Mouse (Mus musculus) midbrain, embryonic 13.5 days (tissue): ENCODE data around the gene Gm12695. TPM values are rescaled to one million over a fixed set of nuclear protein-coding genes. Genes with fewer than 3 reads are reported as not detected.

ENCODE experiments used
- ATAC-seq: fragments of 200-750 bp; cut with Nextera tagmentation; 2 replicates; pipeline ENCODE4 v1.8.0; 2017; ENCODE audit warnings: mild to moderate bottlenecking, moderate TSS enrichment, moderate library complexity
- H3K27ac ChIP-seq: fragments of 300-500 bp; sonication (generic); 2 replicates; pipeline ENCODE4 v1.5.1; 2015; ENCODE audit warnings: inconsistent platforms, mild to moderate bottlenecking, moderate library complexity
- H3K27me3 ChIP-seq: fragments of 300-500 bp; sonication (generic); 2 replicates; pipeline ENCODE4 v1.6.1; 2015; ENCODE audit warnings: mild to moderate bottlenecking, inconsistent platforms
- H3K36me3 ChIP-seq: fragments of 300-500 bp; sonication (generic); 2 replicates; pipeline ENCODE4 v1.6.1; 2015; ENCODE audit warnings: mild to moderate bottlenecking, inconsistent platforms
- H3K4me1 ChIP-seq: fragments of 300-500 bp; sonication (generic); replicated peaks from 2 replicates; pipeline ENCODE4 v1.6.1; 2015; ENCODE audit warnings: inconsistent platforms
- H3K4me2 ChIP-seq: fragments of 300-500 bp; sonication (generic); replicated peaks from 2 replicates; pipeline ENCODE4 v1.6.1; 2015; ENCODE audit warnings: moderate library complexity, mild to moderate bottlenecking, inconsistent platforms
- H3K4me3 ChIP-seq: fragments of 300-500 bp; sonication (generic); replicated peaks from 2 replicates; pipeline ENCODE4 v1.5.1; 2015; ENCODE audit warnings: mild to moderate bottlenecking, inconsistent platforms
- H3K9ac ChIP-seq: fragments of 300-500 bp; sonication (generic); replicated peaks from 2 replicates; pipeline ENCODE4 v1.6.1; 2015; ENCODE audit warnings: mild to moderate bottlenecking, inconsistent platforms
- H3K9me3 ChIP-seq: fragments of 300-500 bp; sonication (generic); 2 replicates; pipeline ENCODE4 v1.6.1; 2016; ENCODE audit warnings: mild to moderate bottlenecking, inconsistent platforms
- WGBS: fragments of 180-500 bp; shearing (Covaris S2); methylation state at CpG from one replicate; pipeline ENCODE4 v1.1.7; 2015; 5-methylcytosine and 5-hydroxymethylcytosine counted together
- polyA plus RNA-seq: library from polyadenylated mRNA; unstranded; fragments of >200 nt; fragmentation: Nextera tagmentation; extraction: Ambion mirVana; gene quantifications from 2 replicates; pipeline ENCODE4 v1.2.1, GENCODE M21; 2015

The Gm12695 gene
- polyA plus RNA-seq, 1 experiment from 2014 or later = 0.08 TPM

DNA sequence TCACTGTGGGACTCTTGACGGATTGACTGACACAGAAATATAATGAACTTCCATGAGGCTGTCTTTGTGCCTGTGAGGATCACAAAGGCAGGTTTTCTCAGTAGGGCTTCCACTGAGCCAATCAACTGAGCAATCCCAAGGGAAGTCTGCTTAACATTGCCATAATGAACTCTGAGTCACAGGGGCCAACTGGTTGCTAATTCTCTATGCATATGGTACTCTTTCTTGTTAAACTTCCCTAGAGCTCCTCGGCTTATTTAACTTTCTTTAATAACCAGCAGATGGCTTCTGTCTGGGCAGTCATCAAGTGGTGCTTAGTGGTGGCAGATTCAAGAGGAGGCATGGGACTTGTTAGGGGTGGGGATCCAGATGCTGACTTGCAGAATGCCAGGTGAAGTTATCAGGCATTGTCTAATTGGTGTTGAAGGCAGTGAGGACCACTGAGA is 97.6 kb downstream of the Gm12695 start:
- Histone ChIP-seq H3K9me3 (no peaks in the 10 kb centered on the region), H3K4me1 (no peaks in the 10 kb centered on the region), H3K4me2 (no peak overlapping the region), H3K4me3 (no peak overlapping the region), H3K36me3 (no peaks in the 10 kb centered on the region), H3K9ac (no peak overlapping the region), H3K27ac (no peak overlapping the region), H3K27me3 (no peaks in the 10 kb centered on the region)
- 27% methylated on average over 2 of the region's 2 CpGs for WGBS
- ATAC-seq = peak; percentile 84

DNA sequence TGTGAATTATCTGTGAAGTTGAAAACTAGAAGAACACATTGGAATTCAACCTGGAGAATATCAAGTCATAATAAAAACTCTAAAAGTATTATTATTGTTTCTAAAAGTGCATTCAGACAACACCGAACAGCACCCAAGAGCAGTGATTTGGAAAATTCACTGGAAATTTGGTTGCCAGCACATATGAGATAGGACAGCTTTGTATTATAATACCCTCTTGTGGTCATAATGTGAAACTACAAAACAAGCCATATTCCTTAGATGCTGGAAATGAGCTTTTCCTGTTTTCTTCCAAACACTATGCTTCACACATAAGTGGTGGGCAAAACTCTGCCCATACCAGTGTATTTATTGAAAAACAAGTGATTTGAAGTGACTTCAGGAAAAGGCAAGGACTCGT is 101.5 kb downstream of the Gm12695 start:
- Histone ChIP-seq H3K4me1 (no peaks in the 10 kb centered on the region), H3K9me3 (no peaks in the 10 kb centered on the region), H3K36me3 (no peaks in the 10 kb centered on the region), H3K27me3 (no peaks in the 10 kb centered on the region), H3K9ac (no peak overlapping the region), H3K4me3 (no peak overlapping the region), H3K4me2 (no peak overlapping the region), H3K27ac (no peak overlapping the region)
- 52% methylated on average over 2 of the region's 2 CpGs for WGBS
- 0 out of 2 replicates have a peak, but pooled peaks have one; percentile 19 for ATAC-seq

DNA sequence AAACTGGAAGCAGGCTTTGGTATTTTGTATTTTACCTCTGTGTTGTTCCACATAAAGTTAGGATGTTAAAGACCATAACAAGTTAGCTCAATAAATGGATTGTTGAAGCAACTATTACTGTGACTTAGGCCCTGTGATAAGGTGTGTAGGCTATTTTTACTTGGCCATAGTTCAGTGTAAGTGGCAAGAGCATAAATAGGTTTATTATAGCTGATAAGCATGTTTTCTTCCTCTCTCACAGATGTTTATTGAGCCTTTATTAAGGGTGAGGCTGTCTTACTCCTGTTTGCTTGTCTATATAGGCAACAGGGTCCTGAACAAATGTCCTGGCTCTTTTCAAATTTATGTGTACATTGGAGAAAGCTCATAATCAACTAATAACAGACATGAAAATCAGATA is 104.0 kb downstream of the Gm12695 start:
- no peak overlapping the region for H3K27ac ChIP-seq
- H3K36me3 ChIP-seq = no peaks in the 10 kb centered on the region
- H3K4me1 ChIP-seq = no peaks in the 10 kb centered on the region
- H3K9ac ChIP-seq = no peak overlapping the region
- no peaks in the 10 kb centered on the region for H3K9me3 ChIP-seq
- no peaks in the 10 kb centered on the region for H3K27me3 ChIP-seq
- no peak overlapping the region for H3K4me3 ChIP-seq
- ATAC-seq = no peak
- H3K4me2 ChIP-seq = no peak overlapping the region

DNA sequence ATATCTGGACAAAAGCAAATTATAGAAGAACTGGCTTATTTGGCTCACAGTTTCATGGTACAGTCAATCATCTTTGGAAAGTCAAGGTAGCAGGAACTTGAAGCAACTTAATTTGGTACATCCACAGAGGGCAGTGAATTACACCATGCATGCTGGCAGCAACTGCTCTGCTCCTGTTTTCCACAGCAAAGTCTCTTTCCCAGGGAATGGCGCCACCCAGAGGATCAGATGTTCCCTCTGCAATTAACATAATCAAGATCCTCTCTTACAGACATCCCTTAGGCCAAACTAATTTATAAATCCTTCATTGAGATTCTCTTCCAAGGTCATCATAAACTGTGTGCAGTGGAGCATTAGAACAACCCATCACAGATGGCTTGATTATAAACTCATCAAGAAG is 104.8 kb downstream of the Gm12695 start:
- ATAC-seq = no peak
- 15% methylated on average over 1 of the region's 1 CpGs for WGBS
- Histone ChIP-seq H3K27ac (no peak overlapping the region), H3K9me3 (no peaks in the 10 kb centered on the region), H3K27me3 (no peaks in the 10 kb centered on the region), H3K4me3 (no peak overlapping the region), H3K4me1 (no peaks in the 10 kb centered on the region), H3K36me3 (no peaks in the 10 kb centered on the region), H3K4me2 (no peak overlapping the region), H3K9ac (no peak overlapping the region)

Other genes starting within 250 kb of the Gm12695 start
- gene Cyp2j6, start 231.5 kb downstream of the Gm12695 start, polyA plus RNA-seq = 3.2 and 3.7 TPM in 2 replicates
- 1.6 and 2.4 TPM in 2 replicates for gene Cyp2j9, start 193.6 kb downstream of the Gm12695 start, polyA plus RNA-seq
- gene Cyp2j5, start 121.0 kb downstream of the Gm12695 start, polyA plus RNA-seq = not detected in 2 replicates